ENCODE assay signal across 30 mouse cellular contexts in the genomic region with DNA sequence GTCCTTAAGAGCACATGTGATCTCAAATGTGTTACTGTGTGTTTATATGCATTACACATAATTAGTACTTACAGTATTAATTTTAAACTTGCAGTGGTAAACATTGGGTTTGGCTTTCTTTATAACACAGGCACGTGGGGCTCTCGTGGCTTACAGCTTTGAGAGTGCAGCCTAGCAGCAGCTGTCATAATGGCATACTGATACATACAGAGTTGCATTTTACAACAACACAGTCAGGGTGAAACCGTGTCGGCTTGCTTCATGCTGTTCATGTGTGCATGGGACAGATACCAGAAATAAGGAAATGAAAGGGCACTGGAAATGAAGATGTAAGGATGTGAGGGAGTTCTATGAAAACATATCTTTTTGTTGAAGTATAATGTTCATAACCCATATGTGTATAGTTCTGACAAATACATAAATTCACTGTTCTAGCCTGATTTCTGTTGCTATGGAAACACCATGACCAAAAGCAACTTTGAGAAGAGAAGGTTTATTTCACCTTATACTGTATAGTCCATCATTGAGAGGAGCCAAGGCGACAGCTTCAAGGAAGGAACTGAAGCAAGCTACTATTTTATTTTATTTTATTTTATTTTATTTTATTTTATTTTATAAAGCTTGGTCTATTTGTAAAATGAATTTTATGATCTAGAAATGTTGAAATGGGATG. TPM values are rescaled to one million over a fixed set of nuclear protein-coding genes. Genes with fewer than 3 reads are reported as not detected.
DNase-seq lines count a peak whose midpoint lies in the region; ATAC-seq and TF ChIP-seq lines count a peak whose summit lies in the region.
"Had no signal": no experiment of that assay in that cellular context is flagged by ENCODE, and none has a peak within 500 bp of the region (broad histone marks: within the 10 kb centered on the region; RNA-seq: fewer than 3 reads in every experiment).

No protein-coding gene starts in this region.

- 80% methylated on average over 5 of the region's 5 CpGs for WGBS in forebrain, embryonic 16.5 days
- 86% methylated on average over 5 of the region's 5 CpGs for WGBS in forebrain, embryonic 13.5 days
- WGBS in midbrain, embryonic 15.5 days = 79% methylated on average over 5 of the region's 5 CpGs
- 88% methylated on average over 5 of the region's 5 CpGs for WGBS in midbrain, embryonic 11.5 days

- H3K4me1 ChIP-seq in forebrain, embryonic 16.5 days (replicated peaks; ENCODE audit: control insufficient read depth, insufficient read depth, low read length) = no peaks in the 10 kb centered on the region
- H3K4me1 ChIP-seq in forebrain, embryonic 13.5 days = 0 out of 2 replicates have a peak, but pooled peaks cover 3% of the 10 kb centered on the region
- H3K4me1 ChIP-seq in midbrain, embryonic 15.5 days = no peaks in the 10 kb centered on the region
- no peaks in the 10 kb centered on the region for H3K4me1 ChIP-seq in midbrain, embryonic 11.5 days (ENCODE audit: control insufficient read depth, insufficient read depth, low read length)
- H3K4me1 ChIP-seq: embryonic facial prominence, embryonic 12.5 days; embryonic facial prominence, embryonic 15.5 days; forebrain, embryonic 12.5 days; heart, embryonic 12.5 days; heart, embryonic 15.5 days; hindbrain, embryonic 12.5 days had no signal

- no peaks in the 10 kb centered on the region for H3K36me3 ChIP-seq in forebrain, embryonic 16.5 days (ENCODE audit: control insufficient read depth, insufficient read depth)
- H3K36me3 ChIP-seq in forebrain, embryonic 13.5 days (ENCODE audit: poor library complexity, severe bottlenecking) = no peaks in the 10 kb centered on the region
- H3K36me3 ChIP-seq in midbrain, embryonic 15.5 days (replicated peaks) = no peaks in the 10 kb centered on the region
- H3K36me3 ChIP-seq in midbrain, embryonic 11.5 days (ENCODE audit: control insufficient read depth, insufficient read depth, low read length) = no peaks in the 10 kb centered on the region
- H3K36me3 ChIP-seq: embryonic facial prominence, embryonic 12.5 days; embryonic facial prominence, embryonic 15.5 days; forebrain, embryonic 12.5 days; G1E; heart, embryonic 12.5 days; heart, embryonic 15.5 days; hindbrain, embryonic 12.5 days had no signal

- H3K9ac ChIP-seq in forebrain, embryonic 16.5 days (replicated peaks; ENCODE audit: low read depth, low read length) = no peak overlapping the region
- H3K9ac ChIP-seq in forebrain, embryonic 13.5 days = no peak overlapping the region
- no peak overlapping the region for H3K9ac ChIP-seq in midbrain, embryonic 15.5 days
- no peak overlapping the region for H3K9ac ChIP-seq in midbrain, embryonic 11.5 days (ENCODE audit: low read length)
- H3K9ac ChIP-seq: embryonic facial prominence, embryonic 12.5 days; embryonic facial prominence, embryonic 15.5 days; forebrain, embryonic 12.5 days; heart, embryonic 12.5 days; heart, embryonic 15.5 days; hindbrain, embryonic 12.5 days had no signal

- no peak overlapping the region for H3K4me2 ChIP-seq in forebrain, embryonic 16.5 days (ENCODE audit: low read length)
- H3K4me2 ChIP-seq in forebrain, embryonic 13.5 days = no peak overlapping the region
- no peak overlapping the region for H3K4me2 ChIP-seq in midbrain, embryonic 15.5 days
- H3K4me2 ChIP-seq in midbrain, embryonic 11.5 days = no peak overlapping the region
- H3K4me2 ChIP-seq: embryonic facial prominence, embryonic 12.5 days; embryonic facial prominence, embryonic 15.5 days; forebrain, embryonic 12.5 days; heart, embryonic 12.5 days; heart, embryonic 15.5 days; hindbrain, embryonic 12.5 days had no signal

- no peaks in the 10 kb centered on the region for H3K9me3 ChIP-seq in forebrain, embryonic 16.5 days (ENCODE audit: control insufficient read depth, low read length)
- H3K9me3 ChIP-seq in forebrain, embryonic 13.5 days (replicated peaks) = no peaks in the 10 kb centered on the region
- no peaks in the 10 kb centered on the region for H3K9me3 ChIP-seq in midbrain, embryonic 15.5 days
- no peaks in the 10 kb centered on the region for H3K9me3 ChIP-seq in midbrain, embryonic 11.5 days (ENCODE audit: control insufficient read depth, low read length)
- H3K9me3 ChIP-seq: embryonic facial prominence, embryonic 12.5 days; embryonic facial prominence, embryonic 15.5 days; forebrain, embryonic 12.5 days; G1E; heart, embryonic 12.5 days; heart, embryonic 15.5 days; hindbrain, embryonic 12.5 days had no signal

- TF ChIP-seq CTCF in brain, embryonic 14.5 days (IDR thresholded peaks at IDR 0.05; ENCODE audit: borderline replicate concordance, extremely low read depth, insufficient read depth, insufficient read length) = no peak

- peak; percentile 61 for DNase-seq in heart, adult 11 months
- no peak for DNase-seq in heart, postnatal 36 days
- no peak for DNase-seq in midbrain, embryonic 11.5 days (ENCODE audit: low spot score, missing footprints)
- DNase-seq in brain, embryonic 14.5 days (ENCODE audit: low read depth) = peak; percentile 21
- DNase-seq: adrenal gland, postnatal 10 days; adrenal gland, postnatal 36 days; B cell, adult 2 months; cerebellum, adult 11 months; cerebellum, adult 2 months; cerebellum, adult 9-11 months; cerebellum, postnatal 25 days; gastrocnemius, postnatal 14 days; heart, adult 18-20 months; heart, postnatal 10 days; heart, postnatal 4 days; kidney, adult 2 months had no signal

- no peaks in the 10 kb centered on the region for H3K27me3 ChIP-seq in forebrain, embryonic 16.5 days (replicated peaks; ENCODE audit: control insufficient read depth, insufficient read depth, low read length)
- H3K27me3 ChIP-seq in forebrain, embryonic 13.5 days = no peaks in the 10 kb centered on the region
- no peaks in the 10 kb centered on the region for H3K27me3 ChIP-seq in midbrain, embryonic 15.5 days (replicated peaks)
- no peaks in the 10 kb centered on the region for H3K27me3 ChIP-seq in midbrain, embryonic 11.5 days (ENCODE audit: control insufficient read depth, insufficient read depth, low read length)
- H3K27me3 ChIP-seq: CH12.LX; embryonic facial prominence, embryonic 12.5 days; embryonic facial prominence, embryonic 15.5 days; forebrain, embryonic 12.5 days; heart, embryonic 12.5 days; heart, embryonic 15.5 days; hindbrain, embryonic 12.5 days; Patski had no signal

- intact Hi-C loops in heart, postnatal 36 days (cut with DNase I) = no loop called here

- no peak overlapping the region for H3K4me3 ChIP-seq in forebrain, embryonic 16.5 days (replicated peaks; ENCODE audit: low read length)
- no peak overlapping the region for H3K4me3 ChIP-seq in forebrain, embryonic 13.5 days
- H3K4me3 ChIP-seq in midbrain, embryonic 15.5 days = no peak overlapping the region
- H3K4me3 ChIP-seq in midbrain, embryonic 11.5 days (ENCODE audit: low read depth, low read length) = no peak overlapping the region
- H3K4me3 ChIP-seq: embryonic facial prominence, embryonic 12.5 days; embryonic facial prominence, embryonic 15.5 days; forebrain, embryonic 12.5 days; heart, embryonic 12.5 days; heart, embryonic 15.5 days; hindbrain, embryonic 12.5 days had no signal

- H3K27ac ChIP-seq in forebrain, embryonic 16.5 days (ENCODE audit: low read length) = no peak overlapping the region
- H3K27ac ChIP-seq in forebrain, embryonic 13.5 days = no peak overlapping the region
- H3K27ac ChIP-seq in midbrain, embryonic 15.5 days = no peak overlapping the region
- H3K27ac ChIP-seq in midbrain, embryonic 11.5 days (ENCODE audit: low read depth, low read length) = no peak overlapping the region
- H3K27ac ChIP-seq: embryonic facial prominence, embryonic 12.5 days; embryonic facial prominence, embryonic 15.5 days; forebrain, embryonic 12.5 days; heart, embryonic 15.5 days; hindbrain, embryonic 12.5 days had no signal

- ATAC-seq in forebrain, embryonic 16.5 days = peak; percentile 45; the same call in 1 of the 2 replicates
- ATAC-seq in forebrain, embryonic 13.5 days = no peak
- 0 out of 2 replicates have a peak, but pooled peaks have one; percentile 69 for ATAC-seq in midbrain, embryonic 15.5 days (replicated peaks)
- ATAC-seq in midbrain, embryonic 11.5 days (ENCODE audit: low FRiP score) = no peak
- ATAC-seq: intestine, postnatal 0 days; Patski had no signal

- TF ChIP-seq POLR2A in brain, embryonic 14.5 days (IDR thresholded peaks at IDR 0.05; ENCODE audit: borderline replicate concordance, extremely low read depth, insufficient read depth, insufficient read length, poor library complexity, severe bottlenecking) = no peak

RNA-seq across cellular contexts. Expression of gene Ckmt2, which starts 8.2 kb away (rescaled TPM):
- not detected in 2 replicates for polyA plus RNA-seq in forebrain, embryonic 16.5 days (2015; fragmentation: Nextera tagmentation; extraction: Ambion mirVana)
- polyA plus RNA-seq in forebrain, embryonic 13.5 days (2015; fragmentation: Nextera tagmentation; extraction: Ambion mirVana) = not detected in 2 replicates
- 1,000 to 10,000 TPM; 2,372 to 3,015 TPM for total RNA-seq in heart, postnatal 36 days (2021)
- polyA plus RNA-seq in midbrain, embryonic 15.5 days (2015; fragmentation: Nextera tagmentation; extraction: Ambion mirVana) = not detected in 2 replicates
- polyA plus RNA-seq in midbrain, embryonic 11.5 days (2014; fragmentation: Nextera tagmentation; extraction: Ambion mirVana) = not detected in 2 replicates
- polyA plus RNA-seq in brain, embryonic 14.5 days (2012; rRNA removed) = 0.05 and 0.15 TPM in 2 replicates
- total RNA-seq: adrenal gland, postnatal 36 days; CH12.LX; common myeloid progenitor, adult 5-6 weeks; G1E had no signal
- polyA plus RNA-seq: cerebellum, adult 2 months; embryonic facial prominence, embryonic 12.5 days; forebrain, embryonic 12.5 days; G1E; hindbrain, embryonic 12.5 days; Patski had no signal

Comparison
In these comparisons a context has a peak if more than half of its experiments do, and no peak if none do; other contexts are left out.
1. ATAC-seq: peak in forebrain, embryonic 16.5 days (single experiment) and midbrain, embryonic 15.5 days (single experiment); none in forebrain, embryonic 13.5 days (single experiment) and midbrain, embryonic 11.5 days (single experiment).
2. DNase-seq: peak in heart, adult 11 months (single experiment) and brain, embryonic 14.5 days (single experiment); none in heart, postnatal 36 days (0 of 2) and midbrain, embryonic 11.5 days (single experiment).